Mouse (Mus musculus) liver, adult 2 months (tissue): ENCODE data around the gene Snrpa. TPM values are rescaled to one million over a fixed set of nuclear protein-coding genes. Genes with fewer than 3 reads are reported as not detected.

Source experiments
- DNase-seq: peaks from one replicate; pipeline ENCODE4 v3.0.0-alpha.2; 2011; ENCODE audit warnings: low read depth, low spot score; ENCODE audit errors: extremely low read depth
- H3K27ac ChIP-seq: fragments of 200-500 bp; replicated peaks from 2 replicates; pipeline ENCODE4 v1.5.1; 2012; ENCODE audit warnings: low read depth, mild to moderate bottlenecking, control low read depth, inconsistent platforms, low read length; ENCODE audit not compliant: insufficient read depth
- H3K27me3 ChIP-seq: fragments of 200-500 bp; 2 replicates; pipeline ENCODE4 v1.6.1; 2012; ENCODE audit warnings: mild to moderate bottlenecking, moderate library complexity, low read length, inconsistent platforms; ENCODE audit not compliant: control insufficient read depth, insufficient read depth
- H3K36me3 ChIP-seq: fragments of 200-500 bp; 2 replicates; pipeline ENCODE4 v1.6.1; 2012; ENCODE audit warnings: low read length, inconsistent platforms; ENCODE audit not compliant: control insufficient read depth, insufficient read depth
- H3K4me1 ChIP-seq: fragments of 200-500 bp; 2 replicates; pipeline ENCODE4 v1.6.1; 2011; ENCODE audit warnings: low read length; ENCODE audit not compliant: control insufficient read depth, insufficient read depth
- H3K4me3 ChIP-seq: fragments of 200-500 bp; 2 replicates; pipeline ENCODE4 v1.5.1; 2011; ENCODE audit warnings: low read depth, mild to moderate bottlenecking, control low read depth, low read length, moderate library complexity; ENCODE audit not compliant: insufficient read depth
- H3K79me2 ChIP-seq: fragments of 200-500 bp; 2 replicates; pipeline ENCODE4 v1.6.1; 2012; ENCODE audit warnings: inconsistent platforms, mild to moderate bottlenecking, low read length, moderate library complexity; ENCODE audit not compliant: control insufficient read depth, insufficient read depth
- H3K9ac ChIP-seq: fragments of 200-500 bp; 2 replicates; pipeline ENCODE4 v1.6.1; 2012; ENCODE audit warnings: low read depth, mild to moderate bottlenecking, control low read depth, inconsistent platforms, low read length
- CTCF ChIP-seq: fragments of 200-500 bp; IDR thresholded peaks from 2 replicates; pipeline ENCODE4 v1.5.1; 2011; ENCODE audit warnings: low read depth, low read length, control low read depth
- POLR2A ChIP-seq: fragments of 200-500 bp; IDR thresholded peaks from 2 replicates; pipeline ENCODE4 v1.6.1; 2011; ENCODE audit warnings: low read length, control low read depth; ENCODE audit not compliant: insufficient read depth; ENCODE audit errors: extremely low read depth
- WGBS: fragments of 180-500 bp; shearing (Covaris S2); methylation state at CpG from one replicate; pipeline ENCODE4 v1.1.7; 2018; 5-methylcytosine and 5-hydroxymethylcytosine counted together
- polyA plus RNA-seq: library from polyadenylated mRNA; depleted of rRNA; stranded (reverse); fragments of >200 nt; gene quantifications from 2 replicates; pipeline ENCODE4 v1.2.3, GENCODE M21; 2012; rRNA removed
- total RNA-seq: library from RNA; depleted of rRNA; stranded (reverse); fragments of >200 nt; gene quantifications from 2 replicates; pipeline ENCODE4 v1.2.3, GENCODE M21; 2014; rRNA removed

Gene Snrpa
- total and polyA plus RNA-seq, 2 experiments, result 10.5 to 76.8 TPM

DNA sequence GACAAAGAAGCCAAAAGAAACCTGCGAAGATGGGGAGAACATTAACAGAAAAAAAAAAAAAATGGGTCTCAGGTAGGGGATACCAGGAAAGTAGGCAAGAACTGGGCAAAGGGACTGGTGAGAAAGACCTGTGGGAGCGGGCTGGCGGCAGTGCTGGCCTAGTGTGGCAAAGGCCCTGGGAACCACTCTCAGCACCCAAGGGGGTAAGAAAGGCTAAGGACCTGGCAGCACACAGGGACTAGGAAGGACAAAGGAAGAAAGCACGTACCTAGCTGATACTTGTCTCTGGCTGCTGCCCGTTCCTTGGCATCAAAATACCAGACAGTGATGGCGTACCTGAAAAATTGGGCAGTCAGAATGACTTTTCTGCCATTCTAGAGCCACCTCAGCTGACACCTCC is 36.8 kb downstream of the Snrpa start:
- no peak for DNase-seq
- 96% methylated on average over 6 of the region's 6 CpGs for WGBS
- H3K36me3 ChIP-seq, result peaks cover 10% of the 10 kb centered on the region; the same call in 1 of the 2 replicates

DNA sequence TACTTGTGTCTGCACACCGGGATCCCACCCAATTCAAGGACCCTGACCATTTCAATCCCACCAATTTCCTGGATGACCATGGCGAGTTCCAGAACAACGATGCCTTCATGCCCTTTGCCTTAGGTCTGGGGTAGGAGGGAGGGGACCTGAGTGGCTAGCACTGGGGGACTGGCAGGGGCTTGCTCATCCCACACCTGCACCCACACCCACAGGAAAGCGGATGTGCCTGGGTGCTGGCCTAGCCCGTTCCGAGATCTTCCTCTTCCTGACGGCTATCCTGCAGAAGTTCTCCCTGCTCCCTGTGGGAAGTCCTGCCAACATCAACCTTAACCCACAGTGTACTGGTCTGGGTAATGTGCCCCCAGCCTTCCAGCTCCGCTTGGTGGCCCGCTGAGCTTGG is 37.9 kb downstream of the Snrpa start:
- DNase-seq, result no peak
- H3K27ac ChIP-seq, result no peak overlapping the region

More for the DNA sequence above, 36.8 kb downstream of the Snrpa start:
- H3K9ac ChIP-seq, result no peak overlapping the region
- H3K79me2 ChIP-seq, result no peaks in the 10 kb centered on the region; the same call in 1 of the 2 replicates
- H3K4me3 ChIP-seq, result no peak overlapping the region
- H3K4me1 ChIP-seq, result peaks cover 22% of the 10 kb centered on the region
- H3K27ac ChIP-seq, result no peak overlapping the region
- TF ChIP-seq POLR2A (no peak), CTCF (no peak)
- no peaks in the 10 kb centered on the region for H3K27me3 ChIP-seq

DNA sequence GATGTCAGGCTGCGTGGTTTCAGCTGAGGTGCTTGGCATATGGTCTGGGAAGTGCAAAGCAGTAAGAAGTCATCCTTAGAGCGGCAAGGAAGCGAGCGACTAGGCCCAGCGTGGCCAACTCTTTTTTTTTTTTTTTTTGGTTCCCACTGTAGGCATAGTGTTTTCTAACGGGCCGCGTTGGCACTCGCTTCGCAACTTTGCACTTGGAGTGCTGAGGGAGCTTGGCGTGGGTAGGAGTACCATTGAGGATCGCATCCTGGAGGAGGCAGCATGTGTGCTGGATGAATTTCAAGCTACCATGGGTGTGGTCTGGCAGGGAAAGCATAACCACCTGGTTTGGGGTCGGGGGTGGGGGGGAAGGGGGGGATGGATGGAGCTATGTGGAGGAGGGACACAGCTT is 40.1 kb downstream of the Snrpa start:
- no peak for DNase-seq
- H3K4me3 ChIP-seq, result no peak overlapping the region

More for the DNA sequence above, 37.9 kb downstream of the Snrpa start:
- peaks cover 13% of the 10 kb centered on the region for H3K4me1 ChIP-seq
- H3K4me3 ChIP-seq, result no peak overlapping the region
- no peaks in the 10 kb centered on the region for H3K27me3 ChIP-seq
- 91% methylated on average over 9 of the region's 9 CpGs for WGBS
- H3K36me3 ChIP-seq, result peaks cover 10% of the 10 kb centered on the region; the same call in 1 of the 2 replicates
- no peak overlapping the region for H3K9ac ChIP-seq
- no peaks in the 10 kb centered on the region for H3K79me2 ChIP-seq
- TF ChIP-seq CTCF (no peak), POLR2A (no peak)

GRCm38 (mm10) chr7:27153205-27153764 is 42.8 kb downstream of the Snrpa start, which contains the start of gene Cyp2t4:
Gene Cyp2t4 (plus strand): TSS chr7:27153714.
- TF ChIP-seq POLR2A, result no peak
- no peak for TF ChIP-seq CTCF
- 69% methylated on average over 10 of the region's 10 CpGs for WGBS
- H3K4me1 ChIP-seq, result no peaks in the 10 kb centered on the region
- H3K79me2 ChIP-seq, result no peaks in the 10 kb centered on the region
- no peak within 1 kb of the TSS for H3K4me3 ChIP-seq
- H3K9ac ChIP-seq, result no peak within 1 kb of the TSS
- H3K36me3 ChIP-seq, result peaks cover 3% of the 10 kb centered on the region; the same call in 1 of the 2 replicates
- no peak within 1 kb of the TSS for H3K27ac ChIP-seq
- H3K27me3 ChIP-seq, result no peaks in the 10 kb centered on the region
- DNase-seq, result no peak

More for the DNA sequence above, 40.1 kb downstream of the Snrpa start:
- no peak for TF ChIP-seq CTCF
- TF ChIP-seq POLR2A, result no peak
- H3K27ac ChIP-seq, result no peak overlapping the region
- H3K9ac ChIP-seq, result no peak overlapping the region
- WGBS, result 85% methylated on average over 13 of the region's 13 CpGs
- no peaks in the 10 kb centered on the region for H3K79me2 ChIP-seq
- H3K4me1 ChIP-seq, result peaks cover 3% of the 10 kb centered on the region; the same call in 1 of the 2 replicates
- peaks cover 10% of the 10 kb centered on the region; the same call in 1 of the 2 replicates for H3K36me3 ChIP-seq
- no peaks in the 10 kb centered on the region for H3K27me3 ChIP-seq

Other genes with a start within 250 kb of the Snrpa start
- gene Cyp2a12, start 167.2 kb downstream of the Snrpa start, total RNA-seq, result 815 and 1,006 TPM in 2 replicates
- gene Cyp2a12, start 167.2 kb downstream of the Snrpa start, polyA plus RNA-seq, result 590 and 699 TPM in 2 replicates
- 643 and 658 TPM in 2 replicates for gene Cyp2f2, start 76.4 kb downstream of the Snrpa start, total RNA-seq
- gene Cyp2f2, start 76.4 kb downstream of the Snrpa start, polyA plus RNA-seq, result 1,932 and 2,426 TPM in 2 replicates
- not detected in 2 replicates for gene Cyp2t4, start 42.6 kb downstream of the Snrpa start, total RNA-seq
- gene Cyp2t4, start 42.6 kb downstream of the Snrpa start, polyA plus RNA-seq, result not detected in 2 replicates
- 35.4 and 46.6 TPM in 2 replicates for gene Egln2, start 29.5 kb downstream of the Snrpa start, total RNA-seq
- 98.2 and 99.3 TPM in 2 replicates for gene Egln2, start 29.5 kb downstream of the Snrpa start, polyA plus RNA-seq
- 8.7 and 10.1 TPM in 2 replicates for gene Rab4b, start 17.4 kb downstream of the Snrpa start, total RNA-seq
- gene Rab4b, start 17.4 kb downstream of the Snrpa start, polyA plus RNA-seq, result 27.5 and 28.3 TPM in 2 replicates
- 0.09 and 0.20 TPM in 2 replicates for gene Gm21983, start 15.2 kb downstream of the Snrpa start, total RNA-seq
- gene Gm21983, start 15.2 kb downstream of the Snrpa start, polyA plus RNA-seq, result 0.39 TPM in 1 of 2 replicates, not detected in the other
- not detected in 2 replicates for gene Mia, start 15.1 kb downstream of the Snrpa start, total RNA-seq
- 0.67 and 1.1 TPM in 2 replicates for gene Mia, start 15.1 kb downstream of the Snrpa start, polyA plus RNA-seq
- gene BC024978, start 490 bp downstream of the Snrpa start, total RNA-seq, result 3.9 and 4.2 TPM in 2 replicates
- 10.2 and 13.8 TPM in 2 replicates for gene BC024978, start 490 bp downstream of the Snrpa start, polyA plus RNA-seq
- 3.5 and 6.0 TPM in 2 replicates for gene Itpkc, start 32.4 kb upstream of the Snrpa start, total RNA-seq
- gene Itpkc, start 32.4 kb upstream of the Snrpa start, polyA plus RNA-seq, result 4.0 and 5.8 TPM in 2 replicates
- gene Coq8b, start 36.8 kb upstream of the Snrpa start, total RNA-seq, result 11.9 and 16.6 TPM in 2 replicates
- gene Coq8b, start 36.8 kb upstream of the Snrpa start, polyA plus RNA-seq, result 35.2 and 36.2 TPM in 2 replicates
- gene Numbl, start 62.2 kb upstream of the Snrpa start, total RNA-seq, result 0.46 and 0.74 TPM in 2 replicates
- 0.62 and 1.5 TPM in 2 replicates for gene Numbl, start 62.2 kb upstream of the Snrpa start, polyA plus RNA-seq
- gene Ltbp4, start 141.4 kb upstream of the Snrpa start, total RNA-seq, result 9.4 and 24.2 TPM in 2 replicates
- 29.2 and 32.5 TPM in 2 replicates for gene Ltbp4, start 141.4 kb upstream of the Snrpa start, polyA plus RNA-seq
- 3.6 and 4.4 TPM in 2 replicates for gene Shkbp1, start 159.7 kb upstream of the Snrpa start, total RNA-seq
- gene Shkbp1, start 159.7 kb upstream of the Snrpa start, polyA plus RNA-seq, result 19.8 and 23.9 TPM in 2 replicates
- gene Gm20479, start 161.1 kb upstream of the Snrpa start, total RNA-seq, result not detected in 2 replicates
- gene Gm20479, start 161.1 kb upstream of the Snrpa start, polyA plus RNA-seq, result not detected in 2 replicates